Mouse (Mus musculus) CH12F3 (cell line): ENCODE measurements at regions not wholly inside any gene's neighbourhood (a gene's known extent, or its start where the extent isn't known, plus 50 kb on each side); places are given as distances from the start of the nearest gene placed in this dataset.

Source experiments
- in situ Hi-C: fragments of 300-500 bp; cut with MboI; formaldehyde crosslinking; loops from 2 replicates; pipeline ENCODE4 v1.14.3; 2020; ENCODE audit warnings: low sequenced_read_pairs

DNA sequence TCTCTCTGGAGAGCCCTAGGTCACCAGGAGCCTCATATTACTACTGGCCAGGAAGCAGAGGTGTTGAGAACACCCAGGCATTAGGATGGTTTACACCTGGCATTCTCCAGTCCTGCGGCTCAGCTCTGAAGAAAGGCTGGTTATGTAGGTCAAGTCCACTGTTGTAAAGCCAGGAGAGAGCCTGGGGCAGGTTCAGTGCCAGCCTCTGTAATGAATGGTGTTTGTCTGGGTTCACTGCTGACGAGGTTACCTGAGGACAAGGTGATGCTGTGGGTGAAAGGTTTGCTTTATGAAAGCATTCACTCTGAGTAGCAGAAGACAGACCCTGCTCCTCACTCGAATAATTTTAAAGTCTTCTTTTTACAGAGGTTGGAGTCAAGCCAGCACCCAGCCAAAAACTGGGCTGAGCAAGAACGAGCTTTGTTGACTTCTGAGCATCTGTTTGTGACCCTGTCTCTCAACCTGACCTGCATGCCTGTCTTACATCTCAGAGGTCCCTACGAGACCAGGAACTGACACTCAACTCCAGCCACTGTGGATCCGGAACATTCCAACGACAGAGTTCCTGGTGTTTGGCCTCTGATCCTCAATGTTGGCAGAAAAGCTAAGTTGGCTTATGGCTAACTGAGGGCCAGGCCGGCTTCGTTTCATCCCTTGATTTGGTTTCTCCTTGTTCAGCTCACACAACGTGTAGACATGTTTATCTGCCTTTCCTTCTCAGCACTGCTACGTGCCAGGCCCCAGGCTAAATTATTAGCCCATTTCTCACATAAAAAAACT, 327.0 kb downstream of the Zfp706 start:
- in situ Hi-C loops = no loop called here

DNA sequence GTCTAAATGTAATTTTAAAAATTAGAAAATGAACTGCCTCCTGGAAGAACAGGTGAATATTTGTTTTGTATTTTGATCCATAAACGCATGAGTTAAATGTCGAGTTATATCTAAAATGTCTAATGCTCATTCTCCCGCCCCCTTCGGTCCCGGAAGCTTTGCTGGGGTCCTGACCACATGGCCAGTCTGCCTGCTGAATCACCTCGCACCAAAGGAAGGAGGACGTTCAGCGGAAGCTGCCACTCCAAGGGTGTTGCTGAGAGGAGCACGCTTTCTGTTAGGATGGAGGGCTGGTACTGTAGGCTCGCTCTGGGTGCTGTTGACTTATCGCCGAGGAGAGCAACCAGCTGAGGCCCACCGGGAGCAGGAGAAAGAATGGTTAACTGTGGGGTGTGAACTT, 328.0 kb downstream of the Zfp706 start:
- in situ Hi-C loops = no loop called here

DNA sequence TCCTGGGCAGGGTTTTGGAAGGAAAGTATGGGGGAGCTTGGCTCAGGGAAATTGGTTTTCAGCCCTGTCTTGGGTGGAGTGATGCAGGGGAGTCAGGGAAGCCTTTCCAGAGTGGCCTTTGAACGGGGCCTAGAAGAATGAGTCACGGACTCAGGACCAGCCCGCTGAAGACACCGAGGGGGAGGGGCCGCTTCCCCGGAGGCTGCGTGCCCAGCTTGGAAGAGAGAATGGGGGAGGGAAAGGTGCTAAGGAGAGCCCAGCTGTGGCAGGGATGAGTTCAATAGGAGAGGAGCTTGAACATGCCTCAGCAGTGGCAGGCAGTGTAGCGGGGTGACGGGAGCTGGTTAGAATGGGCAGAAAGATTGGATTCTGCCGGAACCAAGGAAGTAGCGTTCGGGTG, 337.8 kb downstream of the Zfp706 start:
- in situ Hi-C loops = no loop called here

DNA sequence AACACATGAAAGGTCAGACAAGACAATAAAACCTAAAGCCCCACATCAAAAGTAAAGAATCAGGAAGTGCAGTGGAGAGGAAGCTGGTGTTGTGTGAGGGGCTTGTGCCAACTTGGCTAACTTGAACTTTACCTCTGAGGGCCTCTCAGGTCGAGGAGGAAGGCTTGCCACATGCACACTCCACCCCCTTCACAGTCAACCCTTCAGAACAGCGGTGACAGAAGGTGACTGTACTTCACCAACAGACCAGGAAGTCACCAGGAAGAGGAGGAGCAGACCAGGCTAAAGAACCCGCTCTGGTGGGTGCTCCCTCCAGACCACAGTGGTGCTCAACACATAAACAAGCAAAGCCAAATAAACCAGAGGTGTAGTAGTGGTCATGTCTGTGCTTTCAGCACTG, 341.0 kb downstream of the Zfp706 start:
- in situ Hi-C loops = no loop called here

DNA sequence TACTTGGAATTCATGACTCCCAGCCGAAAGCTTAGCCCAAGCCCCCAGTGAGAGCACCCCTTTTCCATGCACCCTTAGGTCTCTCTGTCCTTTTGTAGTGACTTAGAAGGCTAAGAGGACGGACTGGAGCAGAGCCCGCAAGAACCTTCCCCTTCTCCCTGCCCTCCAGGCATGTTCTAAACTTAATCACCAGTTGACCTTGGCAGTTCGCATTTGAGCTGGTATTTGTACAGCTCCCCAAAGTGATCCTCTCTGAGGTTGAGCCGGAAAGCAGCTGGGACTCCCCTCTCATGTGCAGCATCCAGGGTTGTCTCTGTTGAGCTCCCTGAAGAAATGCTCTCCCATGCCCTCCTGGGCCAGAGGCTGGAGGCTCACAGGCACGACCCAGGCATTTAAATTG, 343.2 kb downstream of the Zfp706 start:
- in situ Hi-C loops = no loop called here

DNA sequence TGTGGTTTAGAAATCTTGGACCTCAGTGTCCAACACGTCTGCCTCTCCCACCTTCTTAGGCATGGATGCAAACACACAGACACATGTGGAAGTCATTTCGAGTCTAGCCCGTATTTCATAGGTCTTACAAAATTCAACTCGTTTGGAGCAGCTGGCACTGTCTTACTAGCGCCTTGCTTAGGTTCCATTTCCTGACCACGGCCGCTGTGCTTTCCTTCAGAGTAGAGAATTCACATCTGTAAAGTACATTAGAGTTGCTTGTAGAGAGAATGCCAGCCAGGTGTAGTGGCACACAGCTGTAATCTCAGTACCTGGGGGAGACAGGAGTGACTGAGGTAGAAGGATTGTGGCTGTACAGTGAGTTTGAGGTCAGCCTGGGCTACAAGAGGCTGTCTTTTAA, 346.6 kb downstream of the Zfp706 start:
- in situ Hi-C loops = no loop called here
